In genomic region chr13:99378223-99378622, GRCm38 (mm10) we compare ENCODE assay signal across 16 mouse cellular contexts.
"Had no signal": no experiment of that assay in that cellular context is flagged by ENCODE, and none has a peak within 500 bp of the region (broad histone marks: within the 10 kb centered on the region; RNA-seq: fewer than 3 reads in every experiment).

No protein-coding gene starts in this region.

- H3K9me3 ChIP-seq: neural tube, embryonic 13.5 days; neural tube, embryonic 15.5 days; stomach, embryonic 15.5 days had no signal

- H3K36me3 ChIP-seq: neural tube, embryonic 13.5 days; neural tube, embryonic 15.5 days; stomach, embryonic 15.5 days had no signal

- H3K4me1 ChIP-seq: neural tube, embryonic 13.5 days; stomach, embryonic 15.5 days had no signal

- H3K9ac ChIP-seq: neural tube, embryonic 13.5 days; neural tube, embryonic 15.5 days; stomach, embryonic 15.5 days had no signal

- DNase-seq: retina, postnatal 1 day; right cerebral cortex, adult 18-20 months; right cerebral cortex, postnatal 14 days; right cerebral cortex, postnatal 25 days; right cerebral cortex, postnatal 4 days; spleen, adult 18-20 months; thymus, adult 18-20 months; thymus, adult 2 months; thymus, postnatal 14 days; thymus, postnatal 25 days; thymus, postnatal 36 days; thymus, postnatal 4 days had no signal

- H3K27me3 ChIP-seq: neural tube, embryonic 13.5 days; neural tube, embryonic 15.5 days; stomach, embryonic 15.5 days had no signal

- H3K4me2 ChIP-seq: neural tube, embryonic 13.5 days; neural tube, embryonic 15.5 days; stomach, embryonic 15.5 days had no signal

- H3K27ac ChIP-seq: neural tube, embryonic 13.5 days; neural tube, embryonic 15.5 days; stomach, embryonic 15.5 days; stomach, postnatal 0 days had no signal

- H3K4me3 ChIP-seq: neural tube, embryonic 13.5 days; neural tube, embryonic 15.5 days; stomach, embryonic 15.5 days had no signal
